Comparison of ENCODE assay signal across 11 mouse cellular contexts in genomic region chr7:45515436-45515835, GRCm38 (mm10). TPM values are rescaled to one million over a fixed set of nuclear protein-coding genes. Genes with fewer than 3 reads are reported as not detected.
DNase-seq lines count a peak whose midpoint lies in the region; ATAC-seq and TF ChIP-seq lines count a peak whose summit lies in the region.
"Had no signal": no experiment of that assay in that cellular context is flagged by ENCODE, and none has a peak within 500 bp of the region (broad histone marks: within the 10 kb centered on the region; RNA-seq: fewer than 3 reads in every experiment).

No protein-coding gene starts in this region.

- intact Hi-C loops in heart, adult 2 months (cut with DNase I): no loop called here
- intact Hi-C loops in left cerebral cortex, postnatal 14 days (cut with DNase I): loop anchor here (5.0 kb wide), 1 partner anchor 43 kb away; no protein-coding TSS in a partner anchor

- H3K79me2 ChIP-seq in heart, adult 2 months (replicated peaks; ENCODE audit: control insufficient read depth, insufficient read depth, low read length): no peaks in the 10 kb centered on the region

- H3K9me3 ChIP-seq in heart, embryonic 13.5 days: no peaks in the 10 kb centered on the region
- H3K9me3 ChIP-seq in limb, embryonic 10.5 days (replicated peaks): no peaks in the 10 kb centered on the region
- H3K9me3 ChIP-seq: neural tube, embryonic 13.5 days had no signal

- no peak for TF ChIP-seq EP300 in heart, adult 2 months (IDR thresholded peaks at IDR 0.05; ENCODE audit: insufficient read depth, low read depth, low read length)

- no peaks in the 10 kb centered on the region for H3K27me3 ChIP-seq in heart, embryonic 13.5 days (replicated peaks)
- no peaks in the 10 kb centered on the region for H3K27me3 ChIP-seq in heart, adult 2 months (ENCODE audit: control insufficient read depth, insufficient read depth, low read length)
- H3K27me3 ChIP-seq in testis, adult 2 months (ENCODE audit: control insufficient read depth, insufficient read depth, low read length): no peaks in the 10 kb centered on the region
- no peaks in the 10 kb centered on the region for H3K27me3 ChIP-seq in limb, embryonic 10.5 days (ENCODE audit: low read depth, poor library complexity, severe bottlenecking)
- H3K27me3 ChIP-seq: neural tube, embryonic 13.5 days had no signal

- TF ChIP-seq POLR2A in heart, adult 2 months (IDR thresholded peaks at IDR 0.05; ENCODE audit: insufficient read depth, low read depth, low read length): no peak
- TF ChIP-seq POLR2A in testis, adult 2 months (IDR thresholded peaks at IDR 0.05; ENCODE audit: control insufficient read depth, low read depth, low read length): 0 out of 2 replicates have a peak, but pooled peaks have one; percentile 13

- H3K27ac ChIP-seq in heart, embryonic 13.5 days (replicated peaks): peak overlapping the region; percentile 13
- H3K27ac ChIP-seq in heart, adult 2 months: no peak overlapping the region
- H3K27ac ChIP-seq in testis, adult 2 months (ENCODE audit: control insufficient read depth, insufficient read depth, low read depth, low read length): no peak overlapping the region
- no peak overlapping the region for H3K27ac ChIP-seq in limb, embryonic 10.5 days
- H3K27ac ChIP-seq: neural tube, embryonic 13.5 days had no signal

- no peaks in the 10 kb centered on the region for H3K36me3 ChIP-seq in heart, embryonic 13.5 days
- H3K36me3 ChIP-seq in heart, adult 2 months (ENCODE audit: control insufficient read depth, insufficient read depth, low read length): no peaks in the 10 kb centered on the region
- no peaks in the 10 kb centered on the region for H3K36me3 ChIP-seq in testis, adult 2 months (ENCODE audit: control insufficient read depth, insufficient read depth, low read length)
- no peaks in the 10 kb centered on the region for H3K36me3 ChIP-seq in limb, embryonic 10.5 days
- H3K36me3 ChIP-seq: neural tube, embryonic 13.5 days had no signal

- H3K4me1 ChIP-seq in heart, embryonic 13.5 days: peaks cover 16% of the 10 kb centered on the region
- no peaks in the 10 kb centered on the region for H3K4me1 ChIP-seq in heart, adult 2 months (ENCODE audit: control insufficient read depth, insufficient read depth, low read length)
- peaks cover 5% of the 10 kb centered on the region; the same call in 1 of the 2 replicates for H3K4me1 ChIP-seq in testis, adult 2 months (ENCODE audit: control insufficient read depth, insufficient read depth, low read length)
- H3K4me1 ChIP-seq in limb, embryonic 10.5 days: peaks cover 11% of the 10 kb centered on the region
- H3K4me1 ChIP-seq: neural tube, embryonic 13.5 days had no signal

- peak overlapping the region; percentile 52 for H3K4me2 ChIP-seq in heart, embryonic 13.5 days
- H3K4me2 ChIP-seq: neural tube, embryonic 13.5 days had no signal

- 18% methylated on average over 16 of the region's 16 CpGs for WGBS in heart, embryonic 13.5 days
- 29% methylated on average over 16 of the region's 16 CpGs for WGBS in heart, adult 2 months
- 17% methylated on average over 16 of the region's 16 CpGs for WGBS in limb, embryonic 10.5 days

- peak; percentile 65; the same call in 1 of the 2 replicates for ATAC-seq in heart, embryonic 13.5 days (ENCODE audit: extremely low read depth, insufficient number of reproducible peaks, low FRiP score, low TSS enrichment)

- H3K4me3 ChIP-seq in heart, embryonic 13.5 days: peak overlapping the region; percentile 24; the same call in 1 of the 2 replicates
- H3K4me3 ChIP-seq in heart, adult 2 months: no peak overlapping the region
- H3K4me3 ChIP-seq in testis, adult 2 months (ENCODE audit: control insufficient read depth, low read depth, low read length): peak overlapping the region; percentile 84
- peak overlapping the region; percentile 7 for H3K4me3 ChIP-seq in limb, embryonic 10.5 days
- H3K4me3 ChIP-seq: neural tube, embryonic 13.5 days had no signal

- H3K9ac ChIP-seq in heart, embryonic 13.5 days: no peak overlapping the region; the same call in 1 of the 2 replicates
- H3K9ac ChIP-seq in heart, adult 2 months (ENCODE audit: low read depth, low read length): no peak overlapping the region
- H3K9ac ChIP-seq: neural tube, embryonic 13.5 days had no signal

- TF ChIP-seq CTCF in heart, adult 2 months (IDR thresholded peaks at IDR 0.05): no peak
- TF ChIP-seq CTCF in testis, adult 2 months (IDR thresholded peaks at IDR 0.05; ENCODE audit: control insufficient read depth, insufficient read depth, insufficient replicate concordance, low read depth, low read length): no peak

- DNase-seq in heart, adult 2 months: no peak
- no peak for DNase-seq in testis, postnatal 10 days (ENCODE audit: low spot score)
- DNase-seq in limb, embryonic 10.5 days (ENCODE audit: low spot score): peak; percentile 45
- peak; percentile 45 for DNase-seq in yolk sac, embryonic 10.5 days (ENCODE audit: low spot score)
- DNase-seq in left cerebral cortex, postnatal 14 days (ENCODE audit: low spot score in 2 of 2): no peak
- DNase-seq in right cerebral cortex, postnatal 14 days: no peak
- DNase-seq: adrenal gland, postnatal 14 days had no signal

RNA-seq across cellular contexts. Expression of gene Nucb1, which starts 5.2 kb away (rescaled TPM):
- polyA plus RNA-seq in heart, embryonic 13.5 days (2015; fragmentation: Nextera tagmentation; extraction: Ambion mirVana): 175 and 177 TPM in 2 replicates
- 100 to 1,000 TPM; 132 to 152 TPM for total RNA-seq in heart, adult 2 months (2021)
- 158 and 177 TPM in 2 replicates for polyA plus RNA-seq in heart, adult 2 months (2012; rRNA removed)
- 76.4 and 93.9 TPM in 2 replicates for polyA plus RNA-seq in testis, adult 2 months (2012; rRNA removed)
- polyA plus RNA-seq in limb, embryonic 10.5 days (2016; fragmentation: Nextera tagmentation; extraction: Ambion mirVana): 116 and 125 TPM in 2 replicates
- total RNA-seq in left cerebral cortex, postnatal 14 days (2021): 100 to 1,000 TPM; 109 to 110 TPM

RNA-seq across cellular contexts. Expression of gene Ppp1r15a, which starts 10.6 kb away (rescaled TPM):
- polyA plus RNA-seq in heart, embryonic 13.5 days (2015; fragmentation: Nextera tagmentation; extraction: Ambion mirVana): 38.5 and 49.6 TPM in 2 replicates
- 10 to 100 TPM; 27.3 to 29.6 TPM for total RNA-seq in heart, adult 2 months (2021)
- polyA plus RNA-seq in heart, adult 2 months (2012; rRNA removed): 20.9 and 36.0 TPM in 2 replicates
- polyA plus RNA-seq in testis, adult 2 months (2012; rRNA removed): 5.9 and 8.5 TPM in 2 replicates
- polyA plus RNA-seq in limb, embryonic 10.5 days (2016; fragmentation: Nextera tagmentation; extraction: Ambion mirVana): 22.4 and 25.7 TPM in 2 replicates
- 10 to 100 TPM; 24.2 to 33.3 TPM for total RNA-seq in left cerebral cortex, postnatal 14 days (2021)

RNA-seq across cellular contexts. Expression of gene Plekha4, which starts 10.7 kb away (rescaled TPM):
- polyA plus RNA-seq in heart, embryonic 13.5 days (2015; fragmentation: Nextera tagmentation; extraction: Ambion mirVana): 1.1 and 1.2 TPM in 2 replicates
- 1 to 10 TPM; 2.9 to 3.2 TPM for total RNA-seq in heart, adult 2 months (2021)
- 6.7 and 7.2 TPM in 2 replicates for polyA plus RNA-seq in heart, adult 2 months (2012; rRNA removed)
- polyA plus RNA-seq in testis, adult 2 months (2012; rRNA removed): 12.6 and 12.9 TPM in 2 replicates
- 0.43 and 1.0 TPM in 2 replicates for polyA plus RNA-seq in limb, embryonic 10.5 days (2016; fragmentation: Nextera tagmentation; extraction: Ambion mirVana)
- total RNA-seq in left cerebral cortex, postnatal 14 days (2021): 1 to 10 TPM; 1.0 to 2.4 TPM

RNA-seq across cellular contexts. Expression of gene Dhdh, which starts 26.8 kb away (rescaled TPM):
- polyA plus RNA-seq in heart, embryonic 13.5 days (2015; fragmentation: Nextera tagmentation; extraction: Ambion mirVana): 3.9 TPM in 2 replicates
- total RNA-seq in heart, adult 2 months (2021): 1 to 10 TPM; 8.2 to 8.9 TPM
- 6.4 and 10.1 TPM in 2 replicates for polyA plus RNA-seq in heart, adult 2 months (2012; rRNA removed)
- 3.0 and 3.4 TPM in 2 replicates for polyA plus RNA-seq in testis, adult 2 months (2012; rRNA removed)
- polyA plus RNA-seq in limb, embryonic 10.5 days (2016; fragmentation: Nextera tagmentation; extraction: Ambion mirVana): 4.9 and 5.8 TPM in 2 replicates
- total RNA-seq in left cerebral cortex, postnatal 14 days (2021): 1 to 10 TPM; 2.8 to 2.9 TPM

RNA-seq across cellular contexts. Expression of gene Gm45808, which starts 28.8 kb away (rescaled TPM):
- not detected in 2 replicates for polyA plus RNA-seq in heart, embryonic 13.5 days (2015; fragmentation: Nextera tagmentation; extraction: Ambion mirVana)
- 1 to 10 TPM; 4.8 to 8.1 TPM for total RNA-seq in heart, adult 2 months (2021)
- polyA plus RNA-seq in heart, adult 2 months (2012; rRNA removed): 1.6 and 2.5 TPM in 2 replicates
- polyA plus RNA-seq in testis, adult 2 months (2012; rRNA removed): 0.81 TPM in 1 of 2 replicates, not detected in the other
- polyA plus RNA-seq in limb, embryonic 10.5 days (2016; fragmentation: Nextera tagmentation; extraction: Ambion mirVana): not detected in 2 replicates
- 1 to 10 TPM in 1 of 2 experiments, under 1 TPM in 1; 0.88 to 1.7 TPM for total RNA-seq in left cerebral cortex, postnatal 14 days (2021)
- polyA plus RNA-seq: C2C12; neural tube, embryonic 13.5 days had no signal

Comparison
In these comparisons a context has a peak if more than half of its experiments do, and no peak if none do; other contexts are left out.
1. DNase-seq: peak in limb, embryonic 10.5 days (single experiment) and yolk sac, embryonic 10.5 days (single experiment); none in heart, adult 2 months (0 of 2), testis, postnatal 10 days (single experiment), left cerebral cortex, postnatal 14 days (0 of 2) and right cerebral cortex, postnatal 14 days (single experiment).